12 mouse cellular contexts compared by ENCODE assay signal in the genomic region with DNA sequence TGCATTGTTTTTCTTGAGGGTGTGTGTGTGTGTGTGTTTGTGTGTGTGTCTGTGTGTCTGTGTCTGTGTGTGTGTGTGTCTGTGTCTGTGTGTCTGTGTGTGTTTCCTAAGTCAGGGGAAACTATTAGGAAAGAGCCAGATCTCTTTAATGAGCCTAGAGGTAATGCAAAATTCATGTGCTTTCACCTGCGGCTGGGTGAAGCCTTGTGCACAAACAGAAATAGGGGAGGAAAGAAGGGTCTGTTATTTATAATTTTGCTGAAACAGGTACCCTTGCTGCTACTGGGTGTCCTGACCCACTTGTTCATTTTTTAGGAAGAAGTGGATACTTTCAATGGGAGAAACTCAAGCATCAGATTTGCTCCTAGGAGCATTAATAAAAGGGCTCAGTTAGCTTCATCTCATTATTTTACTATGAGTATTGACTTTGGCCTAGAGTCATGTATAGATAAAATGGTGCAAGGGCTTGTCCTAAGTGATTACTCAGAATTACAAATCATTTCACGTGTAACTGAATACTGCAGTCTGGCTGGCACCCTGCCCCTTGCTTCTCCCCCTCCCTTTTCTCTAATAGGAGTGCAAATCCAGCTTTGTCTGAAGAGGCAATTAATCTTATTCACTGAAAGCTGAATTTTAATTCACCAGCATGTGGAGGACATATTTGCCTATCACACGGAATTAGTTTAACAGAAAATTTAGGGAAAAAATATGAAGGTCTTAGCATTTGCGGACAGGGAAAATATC.
A peak's percentile ranks its signal among the peaks of the same experiment; 100 is the strongest.
DNase-seq lines count a peak whose midpoint lies in the region; ATAC-seq and TF ChIP-seq lines count a peak whose summit lies in the region.
"Had no signal": no experiment of that assay in that cellular context is flagged by ENCODE, and none has a peak within 500 bp of the region (broad histone marks: within the 10 kb centered on the region; RNA-seq: fewer than 3 reads in every experiment).

No protein-coding gene starts in this region.

- no peak for TF ChIP-seq EP300 in stomach, postnatal 0 days (optimal IDR thresholded peaks at IDR 0.05)

- H3K27ac ChIP-seq in hindbrain, embryonic 14.5 days: peak overlapping the region; percentile 56; the same call in 1 of the 2 replicates
- no peak overlapping the region for H3K27ac ChIP-seq in stomach, postnatal 0 days (replicated peaks)
- H3K27ac ChIP-seq in intestine, embryonic 16.5 days (ENCODE audit: low read length): no peak overlapping the region
- H3K27ac ChIP-seq: limb, embryonic 13.5 days had no signal

- no peak overlapping the region for H3K4me2 ChIP-seq in hindbrain, embryonic 14.5 days (replicated peaks)
- no peak overlapping the region for H3K4me2 ChIP-seq in stomach, postnatal 0 days (replicated peaks; ENCODE audit: low read depth)
- no peak overlapping the region for H3K4me2 ChIP-seq in intestine, embryonic 16.5 days (ENCODE audit: low read depth, low read length)
- H3K4me2 ChIP-seq: limb, embryonic 13.5 days had no signal

- no peak for TF ChIP-seq CTCF in stomach, postnatal 0 days (IDR thresholded peaks at IDR 0.05; ENCODE audit: low read depth)

- no peak overlapping the region for H3K4me3 ChIP-seq in hindbrain, embryonic 14.5 days (replicated peaks; ENCODE audit: low read length)
- no peak overlapping the region for H3K4me3 ChIP-seq in stomach, postnatal 0 days (ENCODE audit: low read depth, low read length)
- H3K4me3 ChIP-seq in intestine, embryonic 16.5 days (ENCODE audit: low read length): no peak overlapping the region
- H3K4me3 ChIP-seq: limb, embryonic 13.5 days had no signal

- 36% methylated on average over 4 of the region's 4 CpGs for WGBS in hindbrain, embryonic 14.5 days
- WGBS in stomach, postnatal 0 days: 47% methylated on average over 4 of the region's 4 CpGs
- WGBS in intestine, embryonic 16.5 days: 65% methylated on average over 4 of the region's 4 CpGs

- H3K27me3 ChIP-seq in hindbrain, embryonic 14.5 days (ENCODE audit: control insufficient read depth, insufficient read depth, low read length): no peaks in the 10 kb centered on the region
- no peaks in the 10 kb centered on the region for H3K27me3 ChIP-seq in stomach, postnatal 0 days (ENCODE audit: control insufficient read depth, insufficient read depth, low read length)
- no peaks in the 10 kb centered on the region for H3K27me3 ChIP-seq in intestine, embryonic 16.5 days (replicated peaks; ENCODE audit: control insufficient read depth, insufficient read depth, low read length)

- no peak overlapping the region for H3K9ac ChIP-seq in hindbrain, embryonic 14.5 days
- H3K9ac ChIP-seq in stomach, postnatal 0 days (ENCODE audit: low read length): no peak overlapping the region
- no peak overlapping the region for H3K9ac ChIP-seq in intestine, embryonic 16.5 days (ENCODE audit: low read depth, low read length)
- H3K9ac ChIP-seq: limb, embryonic 13.5 days had no signal

- H3K36me3 ChIP-seq in hindbrain, embryonic 14.5 days (replicated peaks; ENCODE audit: control insufficient read depth, insufficient read depth): no peaks in the 10 kb centered on the region
- H3K36me3 ChIP-seq in stomach, postnatal 0 days (ENCODE audit: control insufficient read depth, insufficient read depth, low read length): no peaks in the 10 kb centered on the region
- no peaks in the 10 kb centered on the region for H3K36me3 ChIP-seq in intestine, embryonic 16.5 days (ENCODE audit: control insufficient read depth, insufficient read depth, low read length)
- H3K36me3 ChIP-seq: limb, embryonic 13.5 days had no signal

- ATAC-seq in hindbrain, embryonic 14.5 days (ENCODE audit: low FRiP score): peak; percentile 76; the same call in 1 of the 2 replicates
- no peak for ATAC-seq in stomach, postnatal 0 days (ENCODE audit: low FRiP score, low TSS enrichment)
- no peak for ATAC-seq in intestine, embryonic 16.5 days

- H3K9me3 ChIP-seq in hindbrain, embryonic 14.5 days (ENCODE audit: control insufficient read depth, low read length): no peaks in the 10 kb centered on the region
- H3K9me3 ChIP-seq in stomach, postnatal 0 days (ENCODE audit: control insufficient read depth, low read length): no peaks in the 10 kb centered on the region
- H3K9me3 ChIP-seq in intestine, embryonic 16.5 days (ENCODE audit: control insufficient read depth, low read length): no peaks in the 10 kb centered on the region
- H3K9me3 ChIP-seq: limb, embryonic 13.5 days had no signal

- peak; percentile 31 for DNase-seq in embryo, embryonic 10.5 days (ENCODE audit: low spot score)
- DNase-seq in embryo, embryonic 10 days (ENCODE audit: low spot score): no peak
- DNase-seq in right cerebral cortex, postnatal 14 days: peak; percentile 11
- no peak for DNase-seq in right cerebral cortex, adult 18-20 months
- peak; percentile 63 for DNase-seq in hindbrain, embryonic 14.5 days (ENCODE audit: low spot score)
- DNase-seq in stomach, postnatal 0 days (ENCODE audit: low spot score): peak; percentile 20
- DNase-seq in lung, postnatal 10 days: no peak
- DNase-seq: cerebellum, postnatal 36 days; heart, adult 18-20 months; heart, postnatal 36 days had no signal

- peaks cover 6% of the 10 kb centered on the region; the same call in 1 of the 2 replicates for H3K4me1 ChIP-seq in hindbrain, embryonic 14.5 days (replicated peaks; ENCODE audit: control insufficient read depth, insufficient read depth, low read length)
- H3K4me1 ChIP-seq in stomach, postnatal 0 days (replicated peaks; ENCODE audit: control insufficient read depth, insufficient read depth): no peaks in the 10 kb centered on the region
- no peaks in the 10 kb centered on the region for H3K4me1 ChIP-seq in intestine, embryonic 16.5 days (ENCODE audit: control insufficient read depth, insufficient read depth, low read length)

Comparison
In these comparisons a context has a peak if more than half of its experiments do, and no peak if none do; other contexts are left out.
1. DNase-seq: peak in embryo, embryonic 10.5 days (single experiment), right cerebral cortex, postnatal 14 days (single experiment), hindbrain, embryonic 14.5 days (single experiment) and stomach, postnatal 0 days (single experiment); none in embryo, embryonic 10 days (single experiment), right cerebral cortex, adult 18-20 months (single experiment) and lung, postnatal 10 days (single experiment).